Mouse (Mus musculus): ENCODE measurements around the gene Cacna1d.

- no peak for TF ChIP-seq CTCF (IDR thresholded peaks at IDR 0.05; ENCODE audit: control insufficient read depth, insufficient read depth, insufficient read length)
- no peak for TF ChIP-seq MYOD1 (IDR thresholded peaks at IDR 0.05; ENCODE audit: control insufficient read depth, insufficient read length, low read depth)
- no peak for TF ChIP-seq FOSL1 (IDR thresholded peaks at IDR 0.05; ENCODE audit: insufficient read depth, low read length, poor library complexity, severe bottlenecking)
- no peak for TF ChIP-seq USF1 (IDR thresholded peaks at IDR 0.05; ENCODE audit: low read depth)
- TF ChIP-seq CEBPB (IDR thresholded peaks at IDR 0.05; ENCODE audit: low read depth): no peak
- TF ChIP-seq MAX (IDR thresholded peaks at IDR 0.05): no peak
Measured at GRCm38 (mm10) chr14:30360478-30360877, 130.8 kb downstream of the Cacna1d start.
